Mouse (Mus musculus) forebrain, embryonic 13.5 days (tissue): ENCODE measurements around the gene Gpr35. TPM values are rescaled to one million over a fixed set of nuclear protein-coding genes. Genes with fewer than 3 reads are reported as not detected.
"Not testable (repeated sequence)": the region's sequence is repeated elsewhere in the genome, so short reads cannot be mapped to it uniquely, and the experiment has no call there.

Experiments used
- ATAC-seq: fragments of 200-750 bp; cut with Nextera tagmentation; 2 replicates; pipeline ENCODE4 v1.8.0; 2017
- H3K27ac ChIP-seq: fragments of 300-500 bp; sonication (generic); 2 replicates; pipeline ENCODE4 v1.5.1; 2015; ENCODE audit warnings: inconsistent platforms, mild to moderate bottlenecking, moderate library complexity
- H3K27me3 ChIP-seq: fragments of 300-500 bp; sonication (generic); 2 replicates; pipeline ENCODE4 v1.6.1; 2015; ENCODE audit warnings: mild to moderate bottlenecking, inconsistent platforms
- H3K36me3 ChIP-seq: fragments of 300-500 bp; sonication (generic); 2 replicates; pipeline ENCODE4 v1.6.1; 2015; ENCODE audit warnings: mild to moderate bottlenecking, inconsistent platforms; ENCODE audit not compliant: poor library complexity, severe bottlenecking
- H3K4me1 ChIP-seq: fragments of 300-500 bp; sonication (generic); 2 replicates; pipeline ENCODE4 v1.6.1; 2015; ENCODE audit warnings: inconsistent platforms
- H3K4me2 ChIP-seq: fragments of 300-500 bp; sonication (generic); 2 replicates; pipeline ENCODE4 v1.6.1; 2015; ENCODE audit warnings: inconsistent platforms, mild to moderate bottlenecking, moderate library complexity
- H3K4me3 ChIP-seq: fragments of 300-500 bp; sonication (generic); 2 replicates; pipeline ENCODE4 v1.5.1; 2015; ENCODE audit warnings: mild to moderate bottlenecking, inconsistent platforms
- H3K9ac ChIP-seq: fragments of 300-500 bp; sonication (generic); 2 replicates; pipeline ENCODE4 v1.6.1; 2015; ENCODE audit warnings: mild to moderate bottlenecking, inconsistent platforms
- H3K9me3 ChIP-seq: fragments of 300-500 bp; sonication (generic); replicated peaks from 2 replicates; pipeline ENCODE4 v1.6.1; 2016; ENCODE audit warnings: inconsistent platforms
- WGBS: fragments of 180-500 bp; shearing (Covaris S2); methylation state at CpG from one replicate; pipeline ENCODE4 v1.1.7; 2015; 5-methylcytosine and 5-hydroxymethylcytosine counted together
- polyA plus RNA-seq: library from polyadenylated mRNA; unstranded; fragments of >200 nt; fragmentation: Nextera tagmentation; extraction: Ambion mirVana; gene quantifications from 2 replicates; pipeline ENCODE4 v1.2.1, GENCODE M21; 2015

Gene Gpr35
- polyA plus RNA-seq, 1 experiment from 2014 or later = 0.46 TPM

DNA sequence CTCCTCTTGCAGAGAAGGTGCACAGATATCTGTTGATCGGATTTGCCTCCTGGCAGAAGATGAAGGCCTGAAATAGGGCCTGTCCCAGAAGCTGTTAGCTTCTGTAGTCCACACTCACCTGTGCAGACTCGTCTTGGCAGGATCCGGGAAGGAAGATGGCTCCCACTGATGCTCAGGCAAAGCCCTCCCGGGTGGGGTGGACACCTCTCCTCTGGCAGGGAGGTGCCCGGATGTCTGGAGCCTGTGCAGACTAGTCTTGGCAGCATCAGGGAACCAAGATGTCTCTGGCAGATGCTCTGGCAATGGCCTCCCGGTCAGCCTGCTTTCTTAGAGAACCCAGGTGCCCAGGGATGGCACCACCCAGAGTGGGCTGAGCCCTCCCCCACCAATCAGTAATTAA, 20.1 kb downstream of the Gpr35 start:
- not testable (repeated sequence) for H3K4me1 ChIP-seq, H3K27ac ChIP-seq, H3K36me3 ChIP-seq, H3K27me3 ChIP-seq, H3K4me3 ChIP-seq, H3K9me3 ChIP-seq, H3K9ac ChIP-seq, H3K4me2 ChIP-seq, ATAC-seq
- WGBS = 94% methylated on average over 6 of the region's 6 CpGs

GRCm38 (mm10) chr1:92971879-92972795, 21.5 kb downstream of the Gpr35 start:
- Histone ChIP-seq H3K4me3 (no peak overlapping the region), H3K4me2 (no peak overlapping the region), H3K9ac (no peak overlapping the region), H3K4me1 (peaks cover 6% of the 10 kb centered on the region; the same call in 1 of the 2 replicates), H3K9me3 (no peaks in the 10 kb centered on the region), H3K36me3 (no peaks in the 10 kb centered on the region), H3K27ac (no peak overlapping the region), H3K27me3 (no peaks in the 10 kb centered on the region)
- WGBS = 93% methylated on average over 7 of the region's 7 CpGs
- ATAC-seq = no peak

GRCm38 (mm10) chr1:92972854-92973253, 22.2 kb downstream of the Gpr35 start:
- Histone ChIP-seq H3K4me1 (peaks cover 6% of the 10 kb centered on the region; the same call in 1 of the 2 replicates), H3K9ac (0 out of 2 replicates have a peak overlapping the region, but pooled peaks have one; percentile 21), H3K27ac (no peak overlapping the region), H3K4me3 (no peak overlapping the region), H3K27me3 (no peaks in the 10 kb centered on the region), H3K9me3 (no peaks in the 10 kb centered on the region), H3K36me3 (no peaks in the 10 kb centered on the region), H3K4me2 (no peak overlapping the region)
- ATAC-seq = no peak
- WGBS = 68% methylated on average over 1 of the region's 1 CpGs

GRCm38 (mm10) chr1:92976141-92976566, 25.5 kb downstream of the Gpr35 start:
- Histone ChIP-seq H3K27ac (no peak overlapping the region), H3K9ac (no peak overlapping the region), H3K27me3 (no peaks in the 10 kb centered on the region), H3K4me1 (peaks cover 6% of the 10 kb centered on the region; the same call in 1 of the 2 replicates), H3K4me2 (no peak overlapping the region), H3K36me3 (no peaks in the 10 kb centered on the region), H3K9me3 (no peaks in the 10 kb centered on the region), H3K4me3 (no peak overlapping the region)
- ATAC-seq = no peak
- 58% methylated on average over 6 of the region's 6 CpGs for WGBS

GRCm38 (mm10) chr1:92978645-92979044, 28.0 kb downstream of the Gpr35 start:
- Histone ChIP-seq H3K4me2 (no peak overlapping the region), H3K4me1 (no peaks in the 10 kb centered on the region), H3K27me3 (no peaks in the 10 kb centered on the region), H3K9ac (no peak overlapping the region), H3K27ac (no peak overlapping the region), H3K4me3 (no peak overlapping the region), H3K36me3 (no peaks in the 10 kb centered on the region), H3K9me3 (no peaks in the 10 kb centered on the region)
- 48% methylated on average over 7 of the region's 7 CpGs for WGBS
- ATAC-seq = no peak

- H3K4me3 ChIP-seq = no peak overlapping the region
- 35% methylated on average over 11 of the region's 11 CpGs for WGBS
- no peak overlapping the region for H3K9ac ChIP-seq
- H3K27ac ChIP-seq = no peak overlapping the region
- H3K4me2 ChIP-seq = no peak overlapping the region
- ATAC-seq = no peak
- no peaks in the 10 kb centered on the region for H3K36me3 ChIP-seq
- no peaks in the 10 kb centered on the region for H3K27me3 ChIP-seq
- no peaks in the 10 kb centered on the region for H3K9me3 ChIP-seq
- H3K4me1 ChIP-seq = no peaks in the 10 kb centered on the region
These were observed 28.5 kb downstream of the Gpr35 start for GRCm38 (mm10) chr1:92979073-92979602.

- no peaks in the 10 kb centered on the region for H3K4me1 ChIP-seq
- H3K36me3 ChIP-seq = no peaks in the 10 kb centered on the region
These were observed 30.6 kb downstream of the Gpr35 start for GRCm38 (mm10) chr1:92981056-92981845.

GRCm38 (mm10) chr1:92982931-92983605, 32.4 kb downstream of the Gpr35 start:
- Histone ChIP-seq H3K9me3 (no peaks in the 10 kb centered on the region), H3K27ac (no peak overlapping the region), H3K4me2 (no peak overlapping the region), H3K27me3 (no peaks in the 10 kb centered on the region), H3K4me1 (no peaks in the 10 kb centered on the region), H3K9ac (no peak overlapping the region), H3K36me3 (no peaks in the 10 kb centered on the region), H3K4me3 (no peak overlapping the region)
- ATAC-seq = no peak
- 92% methylated on average over 17 of the region's 17 CpGs for WGBS

More at GRCm38 (mm10) chr1:92981056-92981845, 30.6 kb downstream of the Gpr35 start:
- ATAC-seq = no peak
- 88% methylated on average over 7 of the region's 7 CpGs for WGBS
- H3K9ac ChIP-seq = no peak overlapping the region
- H3K27ac ChIP-seq = no peak overlapping the region
- no peak overlapping the region for H3K4me2 ChIP-seq
- H3K9me3 ChIP-seq = no peaks in the 10 kb centered on the region
- H3K27me3 ChIP-seq = no peaks in the 10 kb centered on the region
- H3K4me3 ChIP-seq = no peak overlapping the region

DNA sequence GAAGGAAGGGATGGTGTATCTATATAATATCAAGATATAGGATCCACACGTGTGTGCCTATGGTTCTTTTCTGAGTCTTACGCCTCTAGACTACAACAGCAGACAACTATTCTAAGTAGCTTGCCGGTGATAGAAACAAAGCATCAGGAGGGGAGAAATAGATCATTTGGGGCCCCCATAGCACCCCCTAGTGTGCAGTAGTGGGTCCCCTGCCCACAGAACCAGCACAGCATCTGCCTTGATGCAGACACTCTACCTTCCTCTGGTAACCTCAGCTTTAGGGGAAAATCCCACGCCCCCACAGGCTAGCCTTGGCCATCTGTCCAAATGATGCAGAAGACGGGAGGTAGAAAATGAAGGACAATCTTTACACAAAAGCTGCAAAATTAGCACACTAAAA, 34.3 kb downstream of the Gpr35 start:
- Histone ChIP-seq H3K4me1 (no peaks in the 10 kb centered on the region), H3K4me2 (no peak overlapping the region), H3K9me3 (no peaks in the 10 kb centered on the region), H3K27me3 (no peaks in the 10 kb centered on the region), H3K4me3 (no peak overlapping the region), H3K9ac (no peak overlapping the region), H3K27ac (no peak overlapping the region), H3K36me3 (no peaks in the 10 kb centered on the region)
- ATAC-seq = no peak
- WGBS = 87% methylated on average over 5 of the region's 5 CpGs

- Histone ChIP-seq H3K27ac (no peak overlapping the region), H3K27me3 (no peaks in the 10 kb centered on the region), H3K4me3 (no peak overlapping the region), H3K9me3 (no peaks in the 10 kb centered on the region), H3K4me1 (no peaks in the 10 kb centered on the region), H3K4me2 (no peak overlapping the region), H3K9ac (no peak overlapping the region), H3K36me3 (no peaks in the 10 kb centered on the region)
- 86% methylated on average over 4 of the region's 4 CpGs for WGBS
- no peak for ATAC-seq
These were observed 38.2 kb downstream of the Gpr35 start for GRCm38 (mm10) chr1:92988894-92989293.

GRCm38 (mm10) chr1:92989891-92990290, 39.2 kb downstream of the Gpr35 start:
- WGBS = 75% methylated on average over 4 of the region's 4 CpGs
- Histone ChIP-seq H3K27me3 (no peaks in the 10 kb centered on the region), H3K36me3 (no peaks in the 10 kb centered on the region), H3K4me3 (no peak overlapping the region), H3K9ac (no peak overlapping the region), H3K9me3 (no peaks in the 10 kb centered on the region), H3K4me2 (no peak overlapping the region), H3K4me1 (no peaks in the 10 kb centered on the region), H3K27ac (no peak overlapping the region)
- ATAC-seq = no peak
